Mouse (Mus musculus): ENCODE data around the gene Sgf29.

GRCm38 (mm10) chr7:126703757-126704077 lies 54.6 kb downstream of the Sgf29 start:
- no peak for TF ChIP-seq CTCF (IDR thresholded peaks at IDR 0.05; ENCODE audit: low read depth)
- TF ChIP-seq EP300 (IDR thresholded peaks at IDR 0.05; ENCODE audit: low read depth): no peak

Measured in liver, postnatal 0 days (tissue).